ENCODE assay signal across 9 mouse cellular contexts in genomic region chr9:33080774-33081173, GRCm38 (mm10).
DNase-seq lines count a peak whose midpoint lies in the region; ATAC-seq and TF ChIP-seq lines count a peak whose summit lies in the region.
"Had no signal": no experiment of that assay in that cellular context is flagged by ENCODE, and none has a peak within 500 bp of the region (broad histone marks: within the 10 kb centered on the region; RNA-seq: fewer than 3 reads in every experiment).

No protein-coding gene starts in this region.

- intact Hi-C loops in heart, postnatal 25 days (cut with DNase I) = loop anchor here (2.0 to 10.0 kb wide), 2 partner anchors 140 to 246 kb away; no protein-coding TSS in a partner anchor

- no peaks in the 10 kb centered on the region for H3K27me3 ChIP-seq in stomach, postnatal 0 days (ENCODE audit: control insufficient read depth, insufficient read depth, low read length)
- H3K27me3 ChIP-seq: midbrain, embryonic 12.5 days had no signal

- no peak overlapping the region for H3K27ac ChIP-seq in stomach, postnatal 0 days (replicated peaks)
- H3K27ac ChIP-seq: midbrain, embryonic 12.5 days had no signal

- H3K4me2 ChIP-seq in stomach, postnatal 0 days (replicated peaks; ENCODE audit: low read depth) = no peak overlapping the region
- H3K4me2 ChIP-seq: midbrain, embryonic 12.5 days had no signal

- H3K9ac ChIP-seq in stomach, postnatal 0 days (ENCODE audit: low read length) = no peak overlapping the region
- H3K9ac ChIP-seq: midbrain, embryonic 12.5 days had no signal

- no peak overlapping the region for H3K4me3 ChIP-seq in stomach, postnatal 0 days (ENCODE audit: low read depth, low read length)
- H3K4me3 ChIP-seq: midbrain, embryonic 12.5 days had no signal

- no peaks in the 10 kb centered on the region for H3K36me3 ChIP-seq in stomach, postnatal 0 days (ENCODE audit: control insufficient read depth, insufficient read depth, low read length)
- H3K36me3 ChIP-seq: midbrain, embryonic 12.5 days had no signal

- peak; percentile 71 for TF ChIP-seq CTCF in stomach, postnatal 0 days (IDR thresholded peaks at IDR 0.05; ENCODE audit: low read depth)

- no peak for TF ChIP-seq EP300 in stomach, postnatal 0 days (optimal IDR thresholded peaks at IDR 0.05)

- no peak for ATAC-seq in stomach, postnatal 0 days (ENCODE audit: low FRiP score, low TSS enrichment)

- H3K4me1 ChIP-seq in stomach, postnatal 0 days (replicated peaks; ENCODE audit: control insufficient read depth, insufficient read depth) = no peaks in the 10 kb centered on the region
- H3K4me1 ChIP-seq: midbrain, embryonic 12.5 days had no signal

- DNase-seq in heart, adult 8-10 months (ENCODE audit: low spot score) = peak; percentile 56
- no peak for DNase-seq in heart, postnatal 25 days (ENCODE audit: low spot score)
- peak; percentile 24 for DNase-seq in CD4-positive, CD25-positive, alpha-beta regulatory T cell, adult 2 months (ENCODE audit: low read depth, low spot score)
- peak; percentile 76 for DNase-seq in embryo, embryonic 11 days
- DNase-seq in layer of hippocampus, postnatal 10 days (ENCODE audit: low spot score in 2 of 2) = peak; percentile 14 to 36
- no peak for DNase-seq in stomach, postnatal 0 days (ENCODE audit: low spot score)
- DNase-seq in MN1 (ENCODE audit: low spot score) = no peak
- DNase-seq in cerebellum, adult 11-12 months = no peak

- H3K9me3 ChIP-seq in stomach, postnatal 0 days (ENCODE audit: control insufficient read depth, low read length) = no peaks in the 10 kb centered on the region
- H3K9me3 ChIP-seq: midbrain, embryonic 12.5 days had no signal

- WGBS in stomach, postnatal 0 days = 46% methylated on average over 6 of the region's 6 CpGs

Comparison
In these comparisons a context has a peak if more than half of its experiments do, and no peak if none do; other contexts are left out.
1. DNase-seq: peak in heart, adult 8-10 months (single experiment), CD4-positive, CD25-positive, alpha-beta regulatory T cell, adult 2 months (single experiment), embryo, embryonic 11 days (single experiment) and layer of hippocampus, postnatal 10 days (2 of 2); none in heart, postnatal 25 days (single experiment), stomach, postnatal 0 days (single experiment), MN1 (single experiment) and cerebellum, adult 11-12 months (single experiment).